Mouse (Mus musculus) kidney, adult 8-10 months (tissue): ENCODE results near the gene Med16.

Experiments used
- DNase-seq, 2 experiments: peaks; one replicate each; pipeline ENCODE4 v3.0.0; 2022

Med16 gene

GRCm38 (mm10) chr10:79883297-79884084 is 25.2 kb downstream of the Med16 start:
- peak; percentile 79 to 87 for DNase-seq

GRCm38 (mm10) chr10:79881981-79882380 is 26.7 kb downstream of the Med16 start:
- DNase-seq, result no peak

GRCm38 (mm10) chr10:79880721-79881120 is 28.0 kb downstream of the Med16 start:
- DNase-seq, result no peak

GRCm38 (mm10) chr10:79879527-79879926 is 29.2 kb downstream of the Med16 start:
- DNase-seq, result no peak

- peak; percentile 61 to 67 for DNase-seq
Observed at GRCm38 (mm10) chr10:79877757-79878156, 31.0 kb downstream of the Med16 start.

- DNase-seq, result no peak
Observed at GRCm38 (mm10) chr10:79877174-79877573, 31.5 kb downstream of the Med16 start.

GRCm38 (mm10) chr10:79874290-79874862 is 34.3 kb downstream of the Med16 start, which contains the start of the genes Prtn3 and Plppr3:
Gene Prtn3, plus strand, starts transcription at chr10:79874476.
Gene Plppr3, minus strand, starts transcription at chr10:79874634.
- DNase-seq, result no peak

- no peak for DNase-seq
Observed at GRCm38 (mm10) chr10:79873715-79874289, 34.9 kb downstream of the Med16 start.

- DNase-seq, result no peak
Observed at GRCm38 (mm10) chr10:79873313-79873712, 35.4 kb downstream of the Med16 start.

- no peak for DNase-seq
Observed at GRCm38 (mm10) chr10:79872862-79873261, 35.9 kb downstream of the Med16 start.

- no peak for DNase-seq
Observed at GRCm38 (mm10) chr10:79871845-79872244, 36.9 kb downstream of the Med16 start.

- DNase-seq, result no peak
Observed at GRCm38 (mm10) chr10:79866601-79867000, 42.1 kb downstream of the Med16 start.

- peak; percentile 66 to 73 for DNase-seq
Observed at GRCm38 (mm10) chr10:79865801-79866295, 42.9 kb downstream of the Med16 start.

GRCm38 (mm10) chr10:79865189-79865601 is 43.5 kb downstream of the Med16 start:
- no peak for DNase-seq

GRCm38 (mm10) chr10:79864351-79865188 is 44.2 kb downstream of the Med16 start:
- no peak for DNase-seq

GRCm38 (mm10) chr10:79862925-79863324 is 45.8 kb downstream of the Med16 start:
- no peak for DNase-seq

- DNase-seq, result no peak
Observed at GRCm38 (mm10) chr10:79862049-79862788, 46.5 kb downstream of the Med16 start.

GRCm38 (mm10) chr10:79861230-79862048 is 47.3 kb downstream of the Med16 start:
- peak; percentile 74 to 80 for DNase-seq

GRCm38 (mm10) chr10:79860079-79860911 is 48.4 kb downstream of the Med16 start:
- no peak for DNase-seq

- DNase-seq, result no peak
Observed at GRCm38 (mm10) chr10:79859116-79859515, 49.6 kb downstream of the Med16 start.
